Mouse (Mus musculus) erythroblast, embryonic 14.5 days (primary cell): Measurements from ENCODE around the gene Klhdc3.

Experiments
- GATA1 ChIP-seq: IDR thresholded peaks from 2 replicates; pipeline ENCODE4 v1.6.1; 2012; ENCODE audit warnings: low read length, inconsistent platforms, mixed read lengths
- TAL1 ChIP-seq: IDR thresholded peaks from 3 replicates; pipeline ENCODE4 v1.6.1; 2012; ENCODE audit warnings: low read length, inconsistent platforms, mixed read lengths

DNA sequence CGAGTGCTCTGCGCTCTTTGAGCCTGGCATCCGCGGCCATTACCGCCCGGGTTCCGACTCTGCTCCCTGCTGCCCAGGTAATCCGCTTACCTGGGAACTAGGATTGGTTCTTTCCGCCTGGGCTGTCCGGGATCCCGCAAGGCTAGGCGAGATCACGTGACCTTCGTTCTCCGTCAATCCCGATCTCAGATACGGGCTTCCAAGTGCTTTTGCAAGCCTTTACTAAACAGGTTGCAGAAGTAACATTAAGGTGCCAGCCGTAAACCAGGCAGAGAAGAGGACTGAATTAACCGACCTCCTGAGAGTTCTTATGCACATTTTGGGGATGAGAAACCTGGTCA, 34.4 kb downstream of the Klhdc3 start:
- TF ChIP-seq GATA1: no peak
- TF ChIP-seq TAL1: no peak
